Mouse (Mus musculus) embryonic stem cell, embryonic (primary cell): ENCODE measurements around the gene Add2.

ENCODE experiments used
- CTCF ChIA-PET, 4 experiments: fragments of 300-600 bp in 2 of 4; fragments of 350-600 bp in 2 of 4; sonication (Branson Sonifier 250); formaldehyde crosslinking; loops; one replicate each; lab custom pipeline; 2022; ENCODE audit warnings: inconsistent platforms in 2 of 4; lab: Charles Lee
- POLR2A ChIA-PET, 4 experiments: fragments of 300-600 bp in 2 of 4; fragments of 350-600 bp in 2 of 4; sonication (Branson Sonifier 250); formaldehyde crosslinking; loops; one replicate each; lab custom pipeline; 2022; ENCODE audit warnings: antibody characterized with exemption in 4 of 4, inconsistent platforms in 1 of 4; lab: Charles Lee

Add2 gene

DNA sequence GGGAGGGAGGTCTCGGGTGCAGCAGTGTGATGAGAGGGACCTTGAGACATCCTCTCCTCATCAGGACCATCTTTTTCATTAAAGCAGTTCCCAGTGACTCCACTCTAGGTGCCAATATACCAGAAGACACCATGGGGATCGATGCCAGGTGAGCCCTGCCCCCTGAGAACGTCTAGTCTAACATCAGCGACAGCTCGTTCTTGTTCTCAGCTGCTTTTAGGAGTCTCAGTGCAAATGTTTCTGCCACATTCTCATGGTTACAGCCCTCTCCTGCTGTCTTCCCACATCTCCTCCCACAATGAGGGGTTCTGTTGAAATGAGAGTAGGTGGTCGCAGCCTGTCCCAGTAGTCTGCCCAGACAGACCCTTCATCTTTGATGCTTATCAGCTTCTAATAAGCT lies 38.2 kb downstream of the Add2 start:
- ChIA-PET CTCF (interaction anchor here in 1 of 4 experiments (0.6 kb wide), 1 partner anchor 20 kb away, joined by 3 read pairs; no protein-coding TSS in a partner anchor), POLR2A (interaction anchor here in 2 of 4 experiments (0.7 to 1.0 kb wide), 2 partner anchors 19 to 510 kb away, joined by 3 read pairs; no protein-coding TSS in a partner anchor)

DNA sequence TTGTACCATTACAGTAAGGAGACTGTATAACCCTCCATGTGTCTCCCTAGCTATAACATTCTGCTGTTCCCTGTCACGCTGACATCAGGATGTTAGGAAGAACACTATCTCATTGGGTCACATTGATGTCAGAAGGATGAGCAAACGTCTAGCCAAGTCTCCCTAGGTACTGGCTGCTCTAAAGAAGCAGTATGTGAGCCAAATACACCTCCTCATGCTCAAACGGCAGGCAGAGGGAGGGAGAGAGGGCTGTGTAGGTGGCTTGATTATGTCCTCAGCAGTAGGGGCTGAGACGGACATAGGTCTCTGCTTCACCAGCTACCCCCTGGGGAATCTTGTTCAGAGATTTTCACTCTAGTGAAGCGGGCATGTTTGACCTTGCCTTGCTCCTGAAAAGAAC lies 38.7 kb downstream of the Add2 start:
- ChIA-PET POLR2A (interaction anchor here in 1 of 4 experiments (0.7 kb wide), 1 partner anchor 510 kb away, joined by 3 read pairs; no protein-coding TSS in a partner anchor), CTCF (interaction anchor here in 1 of 4 experiments (0.6 kb wide), 1 partner anchor 19 kb away, joined by 3 read pairs; no protein-coding TSS in a partner anchor)

DNA sequence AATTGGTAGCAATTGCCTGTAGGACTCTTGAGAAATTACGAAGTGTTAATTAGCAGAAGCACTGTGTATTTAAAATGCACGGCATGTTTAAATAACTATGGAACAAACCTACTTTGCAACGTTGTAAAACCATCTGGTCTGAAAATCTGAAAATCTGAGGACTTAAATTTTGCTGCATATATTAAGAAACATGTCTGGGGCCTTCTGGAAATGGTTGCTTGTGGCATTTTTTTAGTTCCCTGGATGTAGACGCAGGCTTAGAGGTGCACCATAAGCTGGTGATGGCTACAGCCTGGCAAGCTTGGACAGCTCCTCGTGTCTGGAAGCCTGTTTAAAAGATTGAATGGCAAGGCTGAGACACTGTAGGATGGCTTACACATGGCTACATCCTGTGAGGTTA lies 40.5 kb downstream of the Add2 start:
- ChIA-PET CTCF (interaction anchor here in 1 of 4 experiments (0.5 kb wide), 1 partner anchor 206 kb away, joined by 3 read pairs; no protein-coding TSS in a partner anchor), POLR2A (no interaction called here)

DNA sequence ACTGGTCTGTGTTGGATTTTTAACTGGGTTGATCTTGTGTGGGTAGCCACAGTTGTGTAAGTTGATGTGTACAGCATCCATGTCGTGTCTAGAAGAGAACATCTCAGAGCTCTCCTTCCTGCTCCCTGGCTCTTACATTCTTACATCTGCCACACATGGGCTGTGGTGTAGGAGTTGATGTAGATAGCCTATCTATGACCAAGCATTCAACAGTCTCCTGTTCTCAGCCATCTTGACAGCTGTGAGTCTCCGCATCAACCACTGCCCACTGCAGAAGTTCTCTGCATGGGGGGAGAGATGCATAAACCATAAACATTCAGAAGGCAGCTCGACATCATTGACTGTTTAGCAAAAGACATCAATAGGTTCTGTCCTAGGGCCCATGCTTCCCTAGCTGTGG lies 41.4 kb downstream of the Add2 start:
- ChIA-PET CTCF (interaction anchor here in 1 of 4 experiments (0.6 kb wide), 1 partner anchor 14 kb away, joined by 3 read pairs; no protein-coding TSS in a partner anchor), POLR2A (interaction anchor here in 1 of 4 experiments (0.6 to 1.1 kb wide), 2 partner anchors 8 to 22 kb away, joined by 3 read pairs; no protein-coding TSS in a partner anchor)

DNA sequence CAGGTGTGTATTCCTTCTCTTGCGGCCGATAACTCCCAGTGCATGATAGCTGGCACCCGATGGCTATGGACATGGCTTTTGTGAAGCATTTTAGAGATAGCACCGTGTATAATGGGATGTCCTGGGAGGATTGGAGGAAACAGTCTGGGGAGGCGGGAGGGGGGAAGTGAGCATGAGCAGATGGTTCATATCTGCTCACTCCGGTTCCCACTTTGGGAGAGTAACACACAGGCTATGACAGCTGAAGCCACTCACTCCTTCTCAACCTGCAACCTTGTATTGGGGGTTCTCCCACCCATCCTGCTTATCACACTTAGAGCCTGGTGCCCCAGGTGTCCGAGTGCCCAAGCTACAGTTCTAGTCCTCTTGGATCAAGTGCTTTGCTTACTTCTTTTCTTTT lies 41.8 kb downstream of the Add2 start:
- POLR2A ChIA-PET = interaction anchor here in 1 of 4 experiments (1.1 kb wide), 1 partner anchor 9 kb away, joined by 3 read pairs; no protein-coding TSS in a partner anchor

DNA sequence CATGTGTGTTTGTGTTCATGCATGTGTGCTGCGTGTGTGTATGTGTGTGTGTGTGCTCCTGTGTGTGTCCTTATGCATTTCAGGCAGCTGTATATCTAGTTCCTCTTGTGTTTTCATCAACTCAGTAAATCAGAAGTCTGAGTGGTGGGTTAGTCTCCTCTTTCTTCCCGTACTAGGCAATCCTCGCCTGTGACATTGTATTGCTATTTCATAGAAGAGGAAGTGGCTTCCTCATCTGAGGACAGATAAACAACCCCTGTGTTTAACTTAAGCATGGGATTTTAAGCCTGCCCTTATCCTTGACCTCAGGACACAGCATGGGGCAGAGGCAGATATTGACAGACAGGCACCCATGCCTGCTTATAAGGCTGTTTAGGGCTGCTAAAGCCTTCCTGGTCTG lies 45.4 kb downstream of the Add2 start:
- ChIA-PET CTCF (interaction anchor here in 1 of 4 experiments (0.7 kb wide), 1 partner anchor 135 kb away, joined by 3 read pairs; no protein-coding TSS in a partner anchor), POLR2A (no interaction called here)

More for the DNA sequence above, 41.8 kb downstream of the Add2 start:
- CTCF ChIA-PET = interaction anchor here in 1 of 4 experiments (0.6 kb wide), 1 partner anchor 14 kb away, joined by 3 read pairs; no protein-coding TSS in a partner anchor

DNA sequence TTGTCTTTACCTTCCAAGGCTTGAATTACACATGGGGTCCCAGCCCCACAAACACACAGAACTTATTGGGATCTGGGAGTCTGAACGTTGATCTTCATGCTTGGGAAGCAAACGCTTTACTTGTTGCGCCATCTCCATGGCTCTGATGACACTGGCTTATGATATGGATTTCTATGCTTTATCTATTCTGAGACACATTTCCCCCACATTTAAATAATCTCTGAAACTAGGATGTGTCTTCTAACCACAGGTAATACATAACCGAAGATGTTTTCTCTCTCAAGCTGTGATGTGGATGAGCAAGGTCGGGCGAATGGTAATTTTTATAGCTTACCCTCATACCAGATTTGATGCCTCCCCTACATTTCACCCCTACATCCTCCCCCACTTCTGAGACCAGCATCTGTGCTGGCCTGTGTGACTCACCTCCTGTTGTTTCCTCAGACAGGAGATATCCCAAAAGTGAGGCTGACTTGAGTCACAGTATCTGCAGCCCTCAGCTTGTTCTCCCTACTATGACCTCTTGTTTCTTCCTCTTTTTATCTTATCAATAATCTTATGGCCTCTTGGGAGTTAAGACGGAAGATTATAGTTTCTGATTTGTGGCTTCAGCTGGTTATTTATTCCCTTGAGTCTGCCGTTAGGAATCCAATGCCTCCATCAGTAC lies 46.2 kb downstream of the Add2 start:
- POLR2A ChIA-PET = no interaction called here

DNA sequence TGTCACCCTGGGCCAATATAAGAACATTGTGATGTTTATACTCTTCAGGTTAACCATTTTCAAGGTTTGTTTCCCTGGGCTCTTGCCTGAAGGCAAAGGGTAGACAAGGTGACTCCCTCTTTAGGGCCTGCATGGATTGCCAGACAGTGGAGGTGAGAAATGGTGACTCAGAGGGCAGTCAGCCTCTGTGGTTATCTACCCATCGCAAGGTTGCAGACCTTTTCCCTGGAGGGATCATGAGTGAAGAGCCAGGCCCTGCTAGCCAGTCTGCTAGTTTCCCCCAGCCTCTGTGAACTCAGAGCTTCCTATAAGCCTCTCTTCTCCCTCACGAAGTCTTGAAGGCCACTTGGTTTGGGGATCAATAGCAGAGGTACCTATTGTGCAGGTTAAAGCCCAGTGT lies 48.0 kb downstream of the Add2 start:
- CTCF ChIA-PET = interaction anchor here in 1 of 4 experiments (0.6 kb wide), 1 partner anchor 135 kb away, joined by 8 read pairs; no protein-coding TSS in a partner anchor
- POLR2A ChIA-PET = no interaction called here

More for the DNA sequence above, 46.2 kb downstream of the Add2 start:
- CTCF ChIA-PET = interaction anchor here in 3 of 4 experiments (0.7 to 1.2 kb wide), 3 partner anchors 24 to 136 kb away, joined by 3 read pairs; no protein-coding TSS in a partner anchor

DNA sequence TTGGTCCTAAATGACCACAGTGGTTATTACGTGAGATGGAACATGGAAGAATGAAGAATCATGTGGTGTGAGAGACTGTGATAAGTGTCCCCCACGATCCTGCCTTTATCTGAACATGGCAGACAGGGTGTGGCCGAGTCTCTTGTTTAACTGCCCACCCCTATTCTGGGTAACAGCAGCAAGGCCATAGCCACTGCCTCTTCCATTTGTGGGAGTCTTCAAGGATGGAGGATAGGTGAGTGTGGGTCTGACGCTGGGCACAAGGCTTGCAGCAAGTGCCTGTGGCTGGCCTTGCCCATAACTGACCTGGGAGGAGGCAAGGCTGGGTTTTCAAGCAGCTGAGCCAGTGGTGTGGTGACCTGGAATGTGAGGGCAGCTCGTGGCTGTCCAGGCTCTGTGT lies 49.4 kb downstream of the Add2 start:
- POLR2A ChIA-PET = interaction anchor here in 1 of 4 experiments (0.5 kb wide), 1 partner anchor 246 kb away, joined by 9 read pairs; the partner anchor contains the start of gene Nat8
- CTCF ChIA-PET = no interaction called here

DNA sequence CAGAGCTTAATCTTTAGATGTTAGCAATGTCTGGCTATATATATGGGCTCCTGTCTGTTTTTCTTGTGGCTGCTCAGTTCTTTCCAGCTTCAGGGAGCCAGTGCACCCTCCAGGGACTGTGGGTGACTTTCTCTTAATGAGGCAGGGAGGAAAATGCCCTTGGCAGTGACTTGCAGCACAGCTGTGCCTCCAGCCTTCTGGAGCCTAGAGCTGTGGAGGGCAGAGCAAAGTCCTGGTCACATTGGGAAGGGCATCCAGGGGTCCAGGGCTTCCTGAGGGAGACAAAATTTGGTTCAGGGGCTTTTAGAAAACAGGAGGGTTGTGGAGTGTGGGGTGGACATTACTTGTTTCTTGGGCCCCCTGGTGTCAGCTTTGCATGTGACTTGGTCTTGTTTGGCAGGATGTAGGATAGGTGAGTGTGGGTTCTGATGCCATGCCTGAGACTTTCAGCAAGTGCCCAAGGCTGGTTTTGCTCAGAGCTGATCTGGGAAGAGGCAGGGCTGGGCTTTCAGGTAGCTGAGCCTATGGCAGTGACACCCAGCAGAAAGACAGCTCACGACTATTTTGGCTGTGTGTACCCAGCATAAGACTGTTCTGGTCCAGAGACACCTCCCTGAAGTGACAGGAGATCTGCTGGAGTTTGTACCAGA lies 50.0 kb downstream of the Add2 start:
- POLR2A ChIA-PET = interaction anchor here in 2 of 4 experiments (0.5 to 1.1 kb wide), 2 partner anchors 33 to 247 kb away, joined by 3 to 9 read pairs; partner anchors contain the start of gene Nat8 (in 1 of the 2)
- CTCF ChIA-PET = interaction anchor here in 2 of 4 experiments (0.6 kb wide), 2 partner anchors 47 to 69 kb away, joined by 3 read pairs; no protein-coding TSS in a partner anchor

DNA sequence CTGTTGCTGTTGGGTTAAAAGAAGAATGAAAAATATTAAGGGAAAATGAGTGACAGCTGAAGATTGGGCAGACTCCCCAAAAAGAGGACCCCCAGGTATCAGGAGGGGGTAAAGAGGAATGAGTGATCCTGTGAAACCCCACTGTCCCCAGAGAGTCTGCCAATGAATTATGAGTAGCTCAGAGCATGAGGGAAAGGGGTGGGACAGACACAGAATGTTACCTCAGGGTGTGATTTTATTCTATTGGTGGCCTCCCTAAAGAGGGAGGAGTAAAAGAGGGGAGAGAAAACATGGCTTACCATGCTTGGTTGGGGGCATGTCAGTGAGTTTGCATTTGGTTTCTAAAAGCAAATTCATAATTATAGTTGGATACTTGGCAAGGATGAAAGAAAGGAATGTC lies 50.8 kb downstream of the Add2 start:
- CTCF ChIA-PET = interaction anchor here in 1 of 4 experiments (0.6 kb wide), 1 partner anchor 46 kb away, joined by 3 read pairs; no protein-coding TSS in a partner anchor

DNA sequence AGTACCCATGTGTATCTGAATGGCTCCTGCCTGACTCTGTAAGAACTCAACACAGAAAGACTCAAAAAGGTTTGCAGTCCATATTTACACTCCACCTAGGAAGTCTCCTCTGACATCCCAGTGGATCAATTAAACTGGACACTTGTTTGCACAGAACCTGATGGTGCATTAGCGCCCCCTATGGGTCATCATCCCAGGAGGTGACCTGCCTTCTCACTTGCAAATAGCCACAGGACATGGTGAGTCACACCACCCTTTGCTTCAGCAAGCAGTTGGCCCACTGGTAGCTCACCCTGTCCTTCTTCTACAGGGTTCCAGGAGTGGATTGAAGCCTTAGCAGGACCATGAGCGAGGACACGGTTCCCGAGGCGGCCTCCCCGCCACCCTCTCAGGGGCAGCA lies 57.0 kb downstream of the Add2 start:
- CTCF ChIA-PET = interaction anchor here (0.6 to 2.2 kb wide), 6 partner anchors 13 to 203 kb away, joined by 4 to 12 read pairs (median 5); no protein-coding TSS in a partner anchor
- POLR2A ChIA-PET = interaction anchor here in 1 of 4 experiments (0.5 kb wide), 1 partner anchor 85 kb away, joined by 4 read pairs; no protein-coding TSS in a partner anchor

More for the DNA sequence above, 50.8 kb downstream of the Add2 start:
- POLR2A ChIA-PET = interaction anchor here in 1 of 4 experiments (1.1 kb wide), 1 partner anchor 34 kb away, joined by 3 read pairs; no protein-coding TSS in a partner anchor

DNA sequence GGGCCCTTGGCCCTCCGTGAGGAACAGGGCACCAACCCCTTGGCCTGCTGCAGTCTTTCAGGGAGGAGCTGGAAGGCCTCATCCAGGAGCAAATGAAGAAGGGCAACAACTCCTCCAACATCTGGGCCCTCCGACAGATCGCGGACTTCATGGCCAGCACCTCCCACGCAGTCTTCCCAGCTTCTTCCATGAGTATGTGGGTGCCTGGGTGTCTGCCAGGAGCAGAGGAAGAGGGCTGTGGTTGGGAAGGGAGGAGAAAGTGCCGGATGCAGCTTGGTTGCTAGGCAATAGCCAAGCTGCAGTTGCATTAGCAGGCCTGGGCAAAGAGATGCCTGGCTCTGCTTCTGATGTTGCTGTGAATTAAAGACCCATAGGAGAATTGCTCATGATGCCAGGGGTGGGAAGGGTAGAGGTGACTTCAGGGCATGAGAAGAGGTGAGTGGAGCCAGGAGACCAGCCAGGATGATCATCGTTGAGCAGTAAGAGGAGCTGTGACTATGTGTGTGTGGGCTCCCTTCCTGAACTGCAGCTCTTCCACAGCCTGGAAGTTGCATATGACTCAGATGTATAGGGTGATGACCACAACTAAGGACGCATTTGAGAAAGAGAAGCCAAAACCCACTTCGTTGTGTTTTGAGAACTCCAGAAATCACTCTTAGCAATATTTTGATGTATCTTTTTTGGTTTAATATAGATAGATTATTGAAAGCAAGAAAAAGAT lies 58.5 kb downstream of the Add2 start:
- CTCF ChIA-PET = interaction anchor here (0.6 to 2.2 kb wide), 8 partner anchors 12 to 126 kb away, joined by 3 to 12 read pairs (median 4); partner anchors contain the start of gene Dusp11 (in 1 of the 4)

DNA sequence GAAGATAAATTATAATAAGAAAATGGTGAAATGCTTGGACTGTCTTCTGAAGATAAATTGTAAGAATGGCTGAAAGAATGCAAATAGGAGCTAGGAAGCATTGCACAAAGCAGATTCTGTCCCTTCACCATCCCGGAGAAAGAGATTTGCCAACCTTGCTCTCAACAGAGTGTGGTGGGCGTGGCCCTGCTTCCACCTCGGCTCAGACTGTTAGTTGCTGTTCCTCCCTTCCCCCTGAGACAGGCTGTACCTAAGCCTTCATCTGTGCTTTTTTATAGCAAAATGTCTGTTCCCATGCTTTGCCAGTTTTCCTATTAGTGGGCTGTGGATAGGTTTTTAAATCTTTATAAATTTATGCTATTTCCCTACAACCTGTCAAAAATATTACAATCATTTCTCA lies 59.3 kb downstream of the Add2 start:
- POLR2A ChIA-PET = interaction anchor here in 1 of 4 experiments (1.4 kb wide), 1 partner anchor 235 kb away, joined by 3 read pairs; no protein-coding TSS in a partner anchor

More for the DNA sequence above, 58.5 kb downstream of the Add2 start:
- POLR2A ChIA-PET = interaction anchor here in 2 of 4 experiments (0.6 to 1.4 kb wide), 4 partner anchors 24 to 236 kb away, joined by 3 to 5 read pairs (median 3); no protein-coding TSS in a partner anchor

DNA sequence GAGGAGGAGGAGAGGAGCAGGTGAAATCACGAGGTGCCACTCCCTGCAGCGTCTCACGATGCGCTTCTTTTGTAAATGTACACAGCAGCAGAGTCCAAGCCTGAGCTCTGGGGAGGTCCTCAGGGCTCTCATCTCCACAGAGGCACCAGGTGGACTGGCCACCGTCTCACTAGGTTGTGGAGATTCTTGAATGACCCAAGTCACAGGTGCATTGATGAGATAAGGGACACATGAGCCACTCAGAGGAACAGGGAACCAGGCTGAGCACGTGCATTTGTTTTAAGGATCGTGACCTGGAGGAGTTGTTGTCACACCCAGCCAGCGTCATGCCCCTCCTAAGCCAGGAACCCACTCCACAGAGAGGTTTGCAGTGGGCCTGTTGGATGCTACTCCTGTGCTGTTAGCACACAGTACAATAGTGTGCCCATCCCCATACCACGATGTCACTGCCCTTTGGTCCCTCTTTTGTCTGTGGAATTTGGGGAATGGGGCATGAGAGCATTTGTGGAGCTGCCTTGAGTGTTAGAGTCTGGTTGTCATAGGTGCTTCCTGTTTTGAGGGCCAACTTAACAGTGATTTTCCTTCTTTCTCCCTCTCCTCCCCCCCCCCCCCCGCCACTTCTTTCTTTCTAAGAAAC lies 65.8 kb downstream of the Add2 start:
- POLR2A ChIA-PET = interaction anchor here in 1 of 4 experiments (0.9 kb wide), 1 partner anchor 277 kb away, joined by 3 read pairs; no protein-coding TSS in a partner anchor
- CTCF ChIA-PET = interaction anchor here in 3 of 4 experiments (0.6 to 0.7 kb wide), 3 partner anchors 33 to 244 kb away, joined by 3 to 16 read pairs (median 10); partner anchors contain the start of gene Tgfa (in 1 of the 3)

More for the DNA sequence above, 59.3 kb downstream of the Add2 start:
- CTCF ChIA-PET = no interaction called here

DNA sequence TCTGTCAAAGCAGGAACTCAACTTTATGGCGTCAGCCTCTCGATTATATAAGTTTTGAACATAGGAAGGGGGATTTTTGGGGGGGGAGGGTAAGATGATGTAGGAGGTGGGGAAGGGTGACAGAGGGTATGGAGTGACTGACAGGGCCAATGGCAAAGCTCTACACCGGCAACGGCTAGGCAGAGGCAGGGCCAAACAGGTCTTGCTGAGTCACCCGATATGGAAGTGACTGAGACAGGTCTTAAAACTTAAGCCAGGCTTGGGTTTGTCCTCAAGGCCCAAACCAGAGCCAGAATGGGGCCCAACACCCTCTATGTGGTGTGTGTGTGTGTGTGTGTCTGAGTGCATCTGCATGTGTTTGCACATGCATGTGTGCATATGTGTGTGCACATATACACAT lies 67.0 kb downstream of the Add2 start:
- ChIA-PET POLR2A (no interaction called here), CTCF (interaction anchor here in 1 of 4 experiments (0.7 kb wide), 1 partner anchor 1521 kb away, joined by 3 read pairs; no protein-coding TSS in a partner anchor)

DNA sequence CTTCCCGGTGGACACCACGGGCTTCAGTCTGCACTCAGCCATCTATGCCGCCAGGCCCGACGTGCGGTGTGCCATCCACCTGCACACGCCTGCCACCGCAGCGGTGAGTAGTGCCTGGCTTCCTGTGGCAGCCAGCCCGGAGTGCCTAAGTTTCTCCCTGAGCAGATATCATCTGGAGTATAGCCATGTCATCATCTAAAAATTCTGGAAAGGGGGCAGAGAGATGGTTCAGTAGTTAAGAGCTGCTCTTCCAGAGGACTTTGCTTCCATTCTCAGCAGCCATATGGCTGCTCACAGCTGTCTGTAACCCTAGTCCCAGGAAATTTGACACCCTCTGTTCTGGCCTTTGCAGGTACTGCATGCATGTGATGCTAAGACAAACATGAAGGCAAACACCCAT lies 68.3 kb downstream of the Add2 start:
- ChIA-PET POLR2A (interaction anchor here in 1 of 4 experiments (0.6 kb wide), 1 partner anchor 125 kb away, joined by 3 read pairs; no protein-coding TSS in a partner anchor), CTCF (no interaction called here)
